Mouse (Mus musculus): Measurements from ENCODE around the gene Zfyve16.

- TF ChIP-seq POLR2A (IDR thresholded peaks at IDR 0.05; ENCODE audit: low read depth, low read length): no peak
- no peak for TF ChIP-seq CTCF (IDR thresholded peaks at IDR 0.05; ENCODE audit: extremely low read depth, insufficient read length, insufficient replicate concordance, low read depth, low read length)
Observed at GRCm38 (mm10) chr13:92578210-92578609, 47.5 kb upstream of the Zfyve16 start.

Measured in small intestine, adult 2 months (tissue).